Mouse (Mus musculus) MEL-GATA-1-ER (cell line): ENCODE measurements at regions not wholly inside any gene's neighbourhood (a gene's known extent, or its start where the extent isn't known, plus 50 kb on each side); places are given as distances from the start of the nearest gene placed in this dataset.

Experiments used
- DNase-seq: peaks from one replicate; pipeline ENCODE4 v3.0.0-alpha.2; 2012; ENCODE audit warnings: low read depth; ENCODE audit errors: extremely low read depth

DNA sequence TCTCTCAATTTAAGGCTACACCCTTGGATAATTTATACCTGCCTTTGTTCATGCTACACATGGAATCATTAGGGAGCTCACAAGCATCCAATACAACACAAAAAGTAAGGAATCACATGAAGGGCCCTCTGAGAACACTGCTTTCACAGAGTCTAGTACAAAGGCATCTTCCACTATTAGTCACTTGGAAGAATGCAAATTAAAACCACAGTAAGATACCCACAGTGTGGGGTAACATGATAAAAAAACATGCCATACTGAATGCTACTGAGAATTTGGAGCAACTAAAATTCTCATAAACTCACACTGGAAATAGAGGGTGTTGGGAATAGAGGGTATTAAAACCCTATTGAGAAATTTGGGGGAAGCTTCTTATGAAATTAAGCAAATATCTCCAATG, 197.6 kb upstream of the Tent5a start:
- DNase-seq = no peak

- no peak for DNase-seq
Observed at GRCm38 (mm10) chr9:85521342-85521741, 194.2 kb upstream of the Tent5a start.

GRCm38 (mm10) chr9:85520941-85521340, 193.8 kb upstream of the Tent5a start:
- DNase-seq = no peak

DNA sequence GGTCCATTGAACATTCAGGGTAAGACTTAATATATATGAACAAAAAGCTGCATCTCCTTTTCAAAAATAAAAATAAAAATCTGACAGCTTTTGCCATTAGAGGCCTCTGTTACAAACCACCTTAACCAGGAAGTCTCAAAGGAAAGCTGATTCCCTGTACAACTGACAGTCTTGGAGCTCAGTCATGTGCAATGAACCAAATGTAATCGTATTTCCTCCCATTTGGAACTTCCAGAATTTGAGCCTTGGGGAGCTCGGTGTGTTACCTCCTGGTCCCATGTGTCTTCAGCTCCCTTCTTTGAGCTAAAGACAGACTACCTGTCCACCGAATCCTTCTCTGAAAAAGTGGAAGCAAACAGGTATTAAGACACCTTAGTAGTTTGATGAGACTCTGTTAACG, 171.9 kb upstream of the Tent5a start:
- no peak for DNase-seq

- DNase-seq = no peak
Observed at GRCm38 (mm10) chr9:85497348-85497747, 170.2 kb upstream of the Tent5a start.

- no peak for DNase-seq
Observed at GRCm38 (mm10) chr9:85496506-85497239, 169.5 kb upstream of the Tent5a start.

- DNase-seq = no peak
Observed at GRCm38 (mm10) chr9:85495056-85495455, 167.9 kb upstream of the Tent5a start.

DNA sequence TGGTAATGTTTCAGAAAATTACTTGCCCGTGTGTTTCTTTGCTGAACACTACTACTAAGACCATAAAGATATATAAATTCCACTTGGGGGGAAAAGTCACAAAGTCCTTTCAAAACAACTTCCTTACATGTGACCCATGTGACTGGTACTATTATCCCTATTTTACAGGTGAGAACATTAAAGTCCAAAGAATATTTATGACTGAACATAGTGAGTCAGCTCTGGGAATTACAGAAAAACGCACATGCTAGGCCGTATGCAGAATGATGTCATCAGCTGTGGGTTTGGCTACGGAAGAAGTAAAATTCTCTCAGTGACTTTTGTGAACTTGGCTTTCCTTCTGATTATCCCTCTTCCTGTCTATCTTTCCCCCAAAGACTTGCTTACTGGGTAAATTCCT, 166.6 kb upstream of the Tent5a start:
- DNase-seq = no peak

- DNase-seq = no peak
Observed at GRCm38 (mm10) chr9:85490367-85490766, 163.2 kb upstream of the Tent5a start.

DNA sequence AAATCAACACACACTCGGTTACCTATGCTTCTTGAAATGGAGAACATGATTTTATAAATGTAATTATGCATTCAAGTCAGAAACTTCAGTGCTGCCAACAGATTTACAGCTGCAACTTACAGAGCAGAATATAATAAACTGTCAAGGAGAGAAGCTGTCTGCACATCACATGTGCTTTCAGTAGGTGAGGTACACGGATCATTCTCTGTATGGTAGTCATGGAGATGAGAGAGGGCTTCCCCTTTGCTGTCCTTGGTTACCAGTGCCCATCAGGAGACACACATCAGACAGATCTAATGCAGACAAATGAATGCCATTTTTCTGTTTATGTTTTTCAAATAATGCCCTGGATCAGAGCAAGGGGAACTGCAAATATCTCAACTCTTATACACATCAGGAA, 160.8 kb upstream of the Tent5a start:
- DNase-seq = no peak

DNA sequence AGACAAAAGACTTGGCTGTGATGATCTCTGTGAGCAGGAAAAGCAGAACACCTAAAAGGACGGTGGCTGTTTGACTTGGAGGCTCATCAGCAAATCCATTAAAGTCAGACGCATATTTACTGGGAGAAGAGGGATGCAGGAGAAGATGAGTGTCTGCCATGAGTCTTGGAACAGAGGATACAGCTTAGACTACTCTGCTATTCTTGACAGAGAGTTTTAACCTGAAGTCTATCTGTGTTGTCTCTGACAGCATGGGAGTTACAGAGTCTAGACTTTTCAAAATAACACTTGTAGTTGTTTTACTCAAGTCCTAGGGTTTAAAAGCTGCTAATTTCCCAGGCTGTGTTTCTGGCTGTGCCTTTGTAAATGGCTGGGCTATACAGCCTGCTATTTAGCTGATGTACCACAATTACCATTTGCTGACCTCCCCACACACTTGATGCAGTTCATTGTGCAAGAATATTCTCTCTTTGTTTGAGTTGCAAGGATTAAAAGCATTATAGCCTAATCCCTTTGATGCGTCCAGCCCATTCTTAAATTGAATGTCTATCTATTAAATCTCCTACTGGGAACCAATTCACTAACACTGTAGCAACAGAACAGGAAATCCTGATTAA, 160.0 kb upstream of the Tent5a start:
- no peak for DNase-seq

GRCm38 (mm10) chr9:85485749-85486148, 158.6 kb upstream of the Tent5a start:
- no peak for DNase-seq

- DNase-seq = no peak
Observed at GRCm38 (mm10) chr9:85483248-85483647, 156.1 kb upstream of the Tent5a start.

- DNase-seq = no peak
Observed at GRCm38 (mm10) chr9:85480566-85480965, 153.4 kb upstream of the Tent5a start.

GRCm38 (mm10) chr9:85475214-85475613, 148.1 kb upstream of the Tent5a start:
- DNase-seq = no peak

DNA sequence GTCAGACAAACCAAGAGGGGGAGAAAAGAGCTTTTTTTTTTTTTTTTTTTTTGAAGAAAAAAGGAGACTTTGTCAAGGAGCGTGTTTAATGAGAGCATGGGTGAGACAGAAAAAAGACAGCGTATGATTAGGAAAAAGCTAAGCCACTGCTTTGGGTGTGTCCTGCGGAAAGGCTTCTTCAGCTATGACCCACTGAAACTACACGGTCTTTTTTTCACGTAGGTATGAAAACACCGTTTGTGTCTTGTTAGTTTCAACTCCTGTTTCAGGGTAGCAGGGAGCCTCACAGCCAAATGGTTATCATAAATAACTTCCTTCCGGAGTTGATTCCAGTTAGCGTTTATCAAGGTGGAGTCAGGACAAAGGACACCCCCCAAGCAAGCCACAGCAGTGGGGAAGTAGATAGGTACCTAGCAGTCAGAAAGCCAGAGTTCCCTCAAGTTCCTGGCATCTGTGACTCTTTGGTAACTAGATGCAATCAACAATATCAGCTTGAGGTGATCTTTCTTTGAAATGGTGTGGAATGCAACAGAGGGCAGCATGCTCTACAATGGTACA, 143.2 kb upstream of the Tent5a start:
- no peak for DNase-seq

GRCm38 (mm10) chr9:85469288-85469687, 142.1 kb upstream of the Tent5a start:
- DNase-seq = no peak

DNA sequence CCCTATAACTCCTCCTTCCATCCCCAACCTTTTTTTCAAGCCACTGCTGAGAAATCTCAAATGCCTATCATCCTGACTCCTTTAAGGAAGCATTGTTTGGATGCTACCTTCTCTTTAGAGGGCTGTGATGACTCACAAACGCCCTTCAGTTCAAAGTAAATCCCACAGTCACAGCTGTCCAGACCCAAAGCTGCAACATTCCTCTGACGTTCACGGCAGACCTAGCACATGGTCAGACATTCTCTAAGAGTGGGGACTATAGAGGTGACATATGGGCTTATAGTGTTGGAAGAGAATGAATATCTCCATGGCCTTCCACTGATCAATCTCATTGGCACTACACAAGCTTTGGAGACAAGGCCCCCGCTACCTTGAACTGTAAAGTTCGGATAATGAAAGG, 139.5 kb upstream of the Tent5a start:
- DNase-seq = no peak

GRCm38 (mm10) chr9:85459062-85459805, 132.1 kb upstream of the Tent5a start:
- no peak for DNase-seq

DNA sequence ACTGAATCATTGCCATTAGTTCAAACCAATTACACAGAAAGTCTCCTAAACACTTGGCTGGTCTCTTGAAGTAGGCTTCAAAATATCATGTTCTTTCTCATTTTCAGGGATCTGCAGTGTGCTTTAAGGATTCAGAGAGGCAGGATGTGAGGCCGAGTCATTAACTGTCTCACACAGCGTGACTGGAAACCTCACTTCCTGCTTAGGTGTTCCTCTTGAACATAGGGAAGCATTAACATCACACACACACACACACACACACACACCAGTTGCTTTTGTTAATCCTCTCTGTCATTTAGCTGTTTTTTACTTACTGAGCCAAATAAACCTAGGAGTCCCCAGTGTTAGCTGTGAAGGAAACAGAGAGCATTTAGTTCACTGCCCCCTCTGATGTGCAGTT, 131.2 kb upstream of the Tent5a start:
- no peak for DNase-seq

DNA sequence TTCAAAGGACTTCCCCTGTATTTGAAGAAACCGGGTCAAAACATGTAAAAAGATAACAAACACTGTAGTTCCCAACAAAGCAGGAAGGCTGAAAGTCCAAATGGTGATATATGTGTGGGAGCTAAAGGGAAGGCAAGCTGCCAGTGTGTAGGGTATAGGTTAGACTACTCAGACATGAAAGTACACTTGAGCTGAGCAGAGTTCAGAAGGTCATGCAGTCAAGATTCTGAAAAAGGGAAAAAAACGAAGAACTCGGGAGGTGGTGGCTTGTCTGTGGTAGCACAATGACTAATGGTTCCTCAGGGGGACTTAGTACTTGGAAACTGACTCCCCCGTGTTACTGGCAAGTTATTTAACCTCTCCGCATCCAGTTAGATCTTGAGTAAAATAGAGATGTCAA, 130.3 kb upstream of the Tent5a start:
- DNase-seq = no peak

DNA sequence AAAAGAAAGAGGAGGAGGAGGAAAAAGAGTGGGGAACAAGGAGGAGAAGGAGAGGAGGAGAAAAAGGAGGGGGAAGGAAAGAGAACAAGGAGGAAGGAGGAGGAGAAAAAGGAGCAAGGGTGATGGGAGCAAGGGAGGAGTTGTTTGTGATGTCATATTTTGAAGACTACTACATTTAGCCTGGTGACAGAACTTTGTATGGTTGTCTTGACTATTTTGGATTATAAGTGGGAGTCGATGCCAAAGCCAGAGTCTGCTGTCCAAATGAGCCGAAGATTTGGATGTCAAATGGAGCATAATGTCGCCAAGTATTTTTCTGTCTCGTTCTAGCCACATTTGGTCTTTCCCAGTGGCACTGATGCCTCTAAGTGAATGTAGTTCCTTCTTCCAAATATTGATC, 128.2 kb upstream of the Tent5a start:
- no peak for DNase-seq
